Comparison of ENCODE assay signal across 19 mouse cellular contexts in the genomic region with DNA sequence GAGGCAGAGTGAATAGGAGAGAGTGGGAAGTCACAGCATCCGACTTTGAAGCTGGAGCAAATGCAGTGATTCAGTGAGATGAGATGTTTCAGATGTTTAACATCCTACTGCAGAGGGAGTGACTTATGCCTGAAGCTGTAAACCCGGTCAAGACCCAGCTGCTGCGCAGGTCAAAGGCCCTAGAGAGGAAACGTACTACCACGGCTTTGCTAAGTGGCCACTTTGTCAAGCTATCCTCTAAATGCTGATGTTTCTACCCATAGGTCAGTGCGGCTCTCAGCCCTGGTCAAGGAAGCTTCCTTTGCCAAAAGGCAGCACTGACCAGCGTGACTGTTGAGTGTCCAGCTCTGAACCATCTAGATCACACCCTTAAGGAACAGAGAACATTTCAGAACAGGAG.
"Had no signal": no experiment of that assay in that cellular context is flagged by ENCODE, and none has a peak within 500 bp of the region (broad histone marks: within the 10 kb centered on the region; RNA-seq: fewer than 3 reads in every experiment).

No protein-coding gene starts in this region.

- ATAC-seq: intestine, postnatal 0 days; liver, postnatal 0 days; midbrain, embryonic 15.5 days had no signal

- H3K4me1 ChIP-seq: hindbrain, embryonic 15.5 days; limb, embryonic 12.5 days; limb, embryonic 15.5 days; midbrain, embryonic 12.5 days; midbrain, embryonic 15.5 days; neural tube, embryonic 13.5 days; stomach, embryonic 15.5 days had no signal

- DNase-seq: left cerebral cortex, postnatal 4 days; liver, postnatal 0 days; lung, embryonic 14.5 days; lung, postnatal 10 days; retina, postnatal 1 day; right cerebral cortex, postnatal 25 days; spleen, adult 18-20 months; thymus, postnatal 25 days had no signal

- H3K9me3 ChIP-seq: hindbrain, embryonic 15.5 days; limb, embryonic 12.5 days; limb, embryonic 15.5 days; midbrain, embryonic 12.5 days; midbrain, embryonic 15.5 days; neural tube, embryonic 13.5 days; stomach, embryonic 15.5 days had no signal

- H3K27me3 ChIP-seq: hindbrain, embryonic 15.5 days; limb, embryonic 12.5 days; limb, embryonic 15.5 days; midbrain, embryonic 12.5 days; midbrain, embryonic 15.5 days; neural tube, embryonic 13.5 days; stomach, embryonic 15.5 days had no signal

- H3K4me3 ChIP-seq: hindbrain, embryonic 15.5 days; limb, embryonic 12.5 days; limb, embryonic 15.5 days; midbrain, embryonic 12.5 days; midbrain, embryonic 15.5 days; myocyte; neural tube, embryonic 13.5 days; stomach, embryonic 15.5 days had no signal

- H3K27ac ChIP-seq: hindbrain, embryonic 15.5 days; limb, embryonic 12.5 days; limb, embryonic 15.5 days; liver, embryonic 14.5 days; midbrain, embryonic 12.5 days; midbrain, embryonic 15.5 days; neural tube, embryonic 13.5 days; stomach, embryonic 15.5 days had no signal

- H3K9ac ChIP-seq: hindbrain, embryonic 15.5 days; limb, embryonic 12.5 days; limb, embryonic 15.5 days; liver, embryonic 14.5 days; liver, postnatal 0 days; lung, embryonic 14.5 days; midbrain, embryonic 12.5 days; midbrain, embryonic 15.5 days; neural tube, embryonic 13.5 days; stomach, embryonic 15.5 days had no signal

- H3K36me3 ChIP-seq: hindbrain, embryonic 15.5 days; limb, embryonic 12.5 days; limb, embryonic 15.5 days; midbrain, embryonic 12.5 days; midbrain, embryonic 15.5 days; neural tube, embryonic 13.5 days; stomach, embryonic 15.5 days had no signal

- H3K4me2 ChIP-seq: hindbrain, embryonic 15.5 days; limb, embryonic 12.5 days; limb, embryonic 15.5 days; liver, embryonic 11.5 days; lung, embryonic 14.5 days; midbrain, embryonic 12.5 days; midbrain, embryonic 15.5 days; neural tube, embryonic 13.5 days; stomach, embryonic 15.5 days had no signal
